Mouse (Mus musculus) liver, embryonic 14.5 days (tissue): Measurements from ENCODE around the gene Bmp2. TPM values are rescaled to one million over a fixed set of nuclear protein-coding genes. Genes with fewer than 3 reads are reported as not detected.

Source experiments
- ATAC-seq: fragments of 200-750 bp; cut with Nextera tagmentation; 2 replicates; pipeline ENCODE4 v1.8.0; 2017; ENCODE audit warnings: moderate number of reproducible peaks, mild to moderate bottlenecking, moderate library complexity; ENCODE audit not compliant: insufficient read depth
- DNase-seq, 3 experiments: peaks; one replicate each; pipeline ENCODE4 v3.0.0-alpha.2; 2012 to 2013; ENCODE audit warnings: low read depth in 3 of 3, low spot score in 3 of 3
- H3K27ac ChIP-seq: fragments of 300-500 bp; sonication (generic); 2 replicates; pipeline ENCODE4 v1.5.1; 2014; ENCODE audit warnings: moderate library complexity, mild to moderate bottlenecking, control low read depth, inconsistent platforms
- H3K27me3 ChIP-seq: fragments of 300-500 bp; sonication (generic); 2 replicates; pipeline ENCODE4 v1.6.1; 2014; ENCODE audit warnings: mild to moderate bottlenecking, low read length, moderate library complexity; ENCODE audit not compliant: control insufficient read depth, insufficient read depth
- H3K36me3 ChIP-seq: fragments of 300-500 bp; sonication (generic); replicated peaks from 2 replicates; pipeline ENCODE4 v1.6.1; 2014; ENCODE audit warnings: low read depth; ENCODE audit not compliant: control insufficient read depth, insufficient read depth
- H3K4me1 ChIP-seq, 2 experiments: fragments of 200-500 bp in 1 of 2; fragments of 300-500 bp in 1 of 2; sonication (generic) in 1 of 2; replicated peaks; 2 replicates each; pipeline ENCODE4 v1.6.1; 2012 to 2014; ENCODE audit warnings: antibody characterized with exemption in 1 of 2, inconsistent platforms in 1 of 2, low read length in 1 of 2; ENCODE audit not compliant: control insufficient read depth in 2 of 2, insufficient read depth in 2 of 2
- H3K4me2 ChIP-seq: fragments of 300-500 bp; sonication (generic); 2 replicates; pipeline ENCODE4 v1.6.1; 2014; ENCODE audit warnings: low read depth, mild to moderate bottlenecking, control low read depth, moderate library complexity
- H3K4me3 ChIP-seq, 2 experiments: fragments of 200-500 bp in 1 of 2; fragments of 300-500 bp in 1 of 2; sonication (generic) in 1 of 2; 2 replicates each; pipeline ENCODE4 v1.5.1; 2012 to 2014; ENCODE audit warnings: low read depth in 2 of 2, low read length in 2 of 2, mild to moderate bottlenecking in 2 of 2, control low read depth in 1 of 2, inconsistent platforms in 1 of 2, moderate library complexity in 1 of 2; ENCODE audit not compliant: insufficient read depth in 1 of 2
- H3K9ac ChIP-seq: fragments of 300-500 bp; sonication (generic); replicated peaks from 2 replicates; pipeline ENCODE4 v1.6.1; 2014; ENCODE audit warnings: mild to moderate bottlenecking, control low read depth, moderate library complexity
- H3K9me3 ChIP-seq: fragments of 300-500 bp; sonication (generic); 2 replicates; pipeline ENCODE4 v1.6.1; 2016; ENCODE audit warnings: low read length, mixed read lengths; ENCODE audit not compliant: control insufficient read depth
- CTCF ChIP-seq: IDR thresholded peaks from 2 replicates; pipeline ENCODE4 v1.5.1; 2016; ENCODE audit warnings: antibody characterized with exemption, low read depth, control low read depth
- EP300 ChIP-seq: IDR thresholded peaks from 2 replicates; pipeline ENCODE4 v1.6.1; 2016; ENCODE audit warnings: antibody characterized with exemption, low read depth
- WGBS: fragments of 180-500 bp; shearing (Covaris S2); extraction: QIAGEN DNeasy Blood & Tissue Kit; methylation state at CpG from one replicate; pipeline ENCODE4 v1.1.7; 2014; ENCODE audit not compliant: insufficient replicate concordance; 5-methylcytosine and 5-hydroxymethylcytosine counted together
- polyA plus RNA-seq, 2 experiments: library from polyadenylated mRNA; depleted of rRNA in 1 of 2; stranded (reverse) in 1 of 2; unstranded in 1 of 2; fragments of >200 nt; fragmentation: Nextera tagmentation in 1 of 2; extraction: Ambion mirVana in 1 of 2; gene quantifications; 2 replicates each; pipeline versions ENCODE4 v1.2.1 to v1.2.3; 2012 to 2014

Gene Bmp2
- polyA plus RNA-seq, 2 experiments, result 1.1 to 2.1 TPM

DNA sequence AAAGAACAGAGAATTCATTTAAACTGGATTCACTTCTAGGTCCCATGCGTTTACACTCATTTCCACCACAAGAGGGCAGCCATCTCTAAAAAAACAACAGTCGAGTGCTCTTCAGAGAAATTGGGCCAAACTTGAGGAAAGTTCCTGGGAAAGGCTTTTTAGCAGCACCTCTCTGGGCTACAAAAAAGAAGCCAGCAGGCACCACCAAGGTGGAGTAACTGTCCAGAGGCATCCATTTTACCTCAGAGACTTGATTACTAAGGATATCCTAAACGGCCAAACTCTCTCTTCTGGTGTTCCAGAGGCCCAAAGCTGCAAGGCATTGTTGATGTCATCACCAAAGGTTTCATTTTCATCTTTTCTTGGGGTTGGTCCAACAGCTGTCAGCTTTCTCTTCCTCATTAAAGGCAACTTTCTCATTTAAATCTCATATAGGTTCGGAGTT is 1.7 kb upstream of the Bmp2 start:
- Histone ChIP-seq H3K4me2 (no peak overlapping the region), H3K27me3 (peaks cover 48% of the 10 kb centered on the region), H3K9me3 (no peaks in the 10 kb centered on the region), H3K27ac (no peak overlapping the region), H3K4me3 (no peak overlapping the region), H3K4me1 (0 out of 4 replicates have a peak, but pooled peaks cover 0 to 3% of the 10 kb centered on the region in 2 experiments), H3K36me3 (no peaks in the 10 kb centered on the region), H3K9ac (no peak overlapping the region)
- TF ChIP-seq EP300 (no peak), CTCF (peak; percentile 57)
- WGBS, result 17% methylated on average over 4 of the region's 4 CpGs
- peak in 2 of 3 experiments; percentile 19 for DNase-seq
- ATAC-seq, result no peak

GRCm38 (mm10) chr2:133552842-133553465 is 995 bp downstream of the Bmp2 start:
- ATAC-seq, result no peak
- H3K27me3 ChIP-seq, result peaks cover 63% of the 10 kb centered on the region
- WGBS, result 3% methylated on average over 47 of the region's 48 CpGs

GRCm38 (mm10) chr2:133553911-133554285 is 1.9 kb downstream of the Bmp2 start:
- no peaks in the 10 kb centered on the region for H3K9me3 ChIP-seq
- H3K4me2 ChIP-seq, result peak overlapping the region; percentile 28; the same call in 1 of the 2 replicates
- WGBS, result 21% methylated on average over 9 of the region's 9 CpGs
- 0 out of 4 replicates have a peak, but pooled peaks cover 0 to 3% of the 10 kb centered on the region in 2 experiments for H3K4me1 ChIP-seq
- no peak overlapping the region for H3K9ac ChIP-seq
- no peak for TF ChIP-seq CTCF
- TF ChIP-seq EP300, result no peak
- H3K4me3 ChIP-seq, result peak overlapping the region; percentile 20 to 42; a peak in 3 of 4 replicates
- peaks cover 63% of the 10 kb centered on the region for H3K27me3 ChIP-seq
- no peaks in the 10 kb centered on the region for H3K36me3 ChIP-seq
- ATAC-seq (no peak), DNase-seq (no peak)
- H3K27ac ChIP-seq, result no peak overlapping the region

More at GRCm38 (mm10) chr2:133552842-133553465, 995 bp downstream of the Bmp2 start:
- H3K27ac ChIP-seq, result no peak overlapping the region
- H3K9me3 ChIP-seq, result no peaks in the 10 kb centered on the region
- H3K36me3 ChIP-seq, result no peaks in the 10 kb centered on the region
- H3K4me3 ChIP-seq, result peak overlapping the region; percentile 42 to 44
- H3K4me2 ChIP-seq, result peak overlapping the region; percentile 44
- no peak overlapping the region for H3K9ac ChIP-seq
- TF ChIP-seq EP300 (no peak), CTCF (no peak)
- 0 out of 4 replicates have a peak, but pooled peaks cover 0 to 3% of the 10 kb centered on the region in 2 experiments for H3K4me1 ChIP-seq
- no peak for DNase-seq

DNA sequence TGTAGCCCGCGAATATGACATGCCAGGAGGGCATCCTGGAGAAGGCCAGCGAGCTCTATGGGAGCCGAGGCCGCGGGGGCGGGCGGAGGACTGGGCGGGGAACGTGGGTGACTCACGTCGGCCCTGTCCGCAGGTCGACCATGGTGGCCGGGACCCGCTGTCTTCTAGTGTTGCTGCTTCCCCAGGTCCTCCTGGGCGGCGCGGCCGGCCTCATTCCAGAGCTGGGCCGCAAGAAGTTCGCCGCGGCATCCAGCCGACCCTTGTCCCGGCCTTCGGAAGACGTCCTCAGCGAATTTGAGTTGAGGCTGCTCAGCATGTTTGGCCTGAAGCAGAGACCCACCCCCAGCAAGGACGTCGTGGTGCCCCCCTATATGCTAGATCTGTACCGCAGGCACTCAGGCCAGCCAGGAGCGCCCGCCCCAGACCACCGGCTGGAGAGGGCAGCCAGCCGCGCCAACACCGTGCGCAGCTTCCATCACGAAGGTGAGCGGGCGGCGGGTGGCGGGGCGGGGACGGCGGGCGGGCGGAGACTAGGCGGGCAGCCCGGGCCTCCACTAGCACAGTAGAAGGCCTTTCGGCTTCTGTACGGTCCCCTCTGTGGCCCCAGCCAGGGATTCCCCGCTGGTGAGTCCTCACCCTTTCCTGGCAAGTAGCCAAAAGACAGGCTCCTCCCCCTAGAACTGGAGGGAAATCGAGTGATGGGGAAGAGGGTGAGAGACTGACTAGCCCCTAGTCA is 2.5 kb downstream of the Bmp2 start:
- H3K4me3 ChIP-seq, result peak overlapping the region; percentile 20 to 42; a peak in 3 of 4 replicates
- no peaks in the 10 kb centered on the region for H3K36me3 ChIP-seq
- ATAC-seq (peak; percentile 41; the same call in 1 of the 2 replicates), DNase-seq (no peak)
- no peak overlapping the region for H3K9ac ChIP-seq
- peaks cover 63% of the 10 kb centered on the region for H3K27me3 ChIP-seq
- H3K27ac ChIP-seq, result no peak overlapping the region
- H3K4me1 ChIP-seq, result 0 out of 4 replicates have a peak, but pooled peaks cover 0 to 3% of the 10 kb centered on the region in 2 experiments
- 3% methylated on average over 55 of the region's 55 CpGs for WGBS
- peak overlapping the region; percentile 28; the same call in 1 of the 2 replicates for H3K4me2 ChIP-seq
- TF ChIP-seq CTCF (no peak), EP300 (no peak)
- no peaks in the 10 kb centered on the region for H3K9me3 ChIP-seq
